Mouse (Mus musculus) CH12.LX (cell line): ENCODE data around the gene Cdca7. TPM values are rescaled to one million over a fixed set of nuclear protein-coding genes. Genes with fewer than 3 reads are reported as not detected.
A peak's percentile ranks its signal among the peaks of the same experiment; 100 is the strongest.

Experiments used
- DNase-seq: peaks from one replicate; pipeline ENCODE4 v3.0.0-alpha.2; 2013; ENCODE audit errors: extremely low read depth
- H3K27ac ChIP-seq: 2 replicates; pipeline ENCODE4 v1.5.1; 2012; ENCODE audit warnings: low read depth, mild to moderate bottlenecking, control low read depth, moderate library complexity; ENCODE audit not compliant: insufficient read depth
- H3K27me3 ChIP-seq: replicated peaks from 2 replicates; pipeline ENCODE3; 2012; ENCODE audit warnings: inconsistent platforms
- H3K36me3 ChIP-seq, 2 experiments: replicated peaks in 1 of 2; 2 replicates each; pipeline versions ENCODE3 to v1.6.1; 2012; ENCODE audit warnings: inconsistent platforms in 1 of 2, low read length in 1 of 2, mild to moderate bottlenecking in 1 of 2, mixed read lengths in 1 of 2, moderate library complexity in 1 of 2; ENCODE audit not compliant: control insufficient read depth in 1 of 2, insufficient read depth in 1 of 2
- H3K4me1 ChIP-seq, 2 experiments: 2 replicates each; pipeline ENCODE4 v1.6.1; 2012; ENCODE audit warnings: inconsistent platforms in 1 of 2, moderate library complexity in 1 of 2; ENCODE audit not compliant: insufficient read depth in 2 of 2, control insufficient read depth in 1 of 2
- H3K4me2 ChIP-seq: 2 replicates; pipeline ENCODE4 v1.6.1; 2012; ENCODE audit warnings: low read depth, mild to moderate bottlenecking, control low read depth; ENCODE audit not compliant: poor library complexity, insufficient read depth, severe bottlenecking
- H3K4me3 ChIP-seq, 3 experiments: fragments of 150-350 bp in 1 of 3; sonication (generic) in 1 of 3; replicated peaks in 1 of 3; 2 replicates each; pipeline versions ENCODE3 to v1.5.1; 2011 to 2012; ENCODE audit warnings: low read depth in 2 of 3, low read length in 2 of 3, mild to moderate bottlenecking in 2 of 3, moderate library complexity in 2 of 3, control low read depth in 1 of 3, improper control_type of control experiment in 1 of 3, inconsistent platforms in 1 of 3, mixed read lengths in 1 of 3; ENCODE audit not compliant: poor library complexity in 1 of 3
- H3K79me2 ChIP-seq: replicated peaks from 2 replicates; pipeline ENCODE4 v1.6.1; 2012; ENCODE audit warnings: mild to moderate bottlenecking, moderate library complexity; ENCODE audit not compliant: control insufficient read depth, poor library complexity, insufficient read depth, severe bottlenecking; ENCODE audit errors: extremely low read depth
- H3K9ac ChIP-seq: 2 replicates; pipeline ENCODE4 v1.6.1; 2012; ENCODE audit warnings: low read depth, mild to moderate bottlenecking, control low read depth, moderate library complexity; ENCODE audit not compliant: insufficient read depth
- H3K9me3 ChIP-seq: replicated peaks from 2 replicates; pipeline ENCODE3; 2012; ENCODE audit warnings: low read length, inconsistent platforms, mixed read lengths
- BHLHE40 ChIP-seq: IDR thresholded peaks from 2 replicates; pipeline ENCODE4 v1.6.1; 2011; ENCODE audit warnings: mild to moderate bottlenecking, low read depth, low read length, improper control_type of control experiment
- CHD1 ChIP-seq: IDR thresholded peaks from 2 replicates; pipeline ENCODE4 v1.6.1; 2012; ENCODE audit warnings: low read depth, low read length, improper control_type of control experiment, inconsistent platforms
- CTCF ChIP-seq, 2 experiments: IDR thresholded peaks in 1 of 2; conservative IDR thresholded peaks in 1 of 2; 2 replicates each; pipeline ENCODE4 v1.5.1; 2011 to 2012; ENCODE audit warnings: low read depth in 2 of 2, low read length in 2 of 2, improper control_type of control experiment in 1 of 2, inconsistent platforms in 1 of 2, mild to moderate bottlenecking in 1 of 2, moderate library complexity in 1 of 2
- E2F4 ChIP-seq: IDR thresholded peaks from 2 replicates; pipeline ENCODE4 v1.6.1; 2011; ENCODE audit warnings: low read depth, low read length, improper control_type of control experiment; ENCODE audit not compliant: insufficient replicate concordance
- ELF1 ChIP-seq: IDR thresholded peaks from 2 replicates; pipeline ENCODE4 v1.6.1; 2014; ENCODE audit warnings: low read depth, mild to moderate bottlenecking, inconsistent platforms, low read length, improper control_type of control experiment
- ETS1 ChIP-seq: conservative IDR thresholded peaks from 2 replicates; pipeline ENCODE4 v1.6.1; 2012; ENCODE audit warnings: low read depth, mild to moderate bottlenecking, inconsistent platforms, low read length, improper control_type of control experiment, moderate library complexity
- JUND ChIP-seq: conservative IDR thresholded peaks from 2 replicates; pipeline ENCODE4 v1.6.1; 2011; ENCODE audit warnings: low read depth, low read length, improper control_type of control experiment
- MAFK ChIP-seq: IDR thresholded peaks from 2 replicates; pipeline ENCODE4 v1.6.1; 2011; ENCODE audit warnings: low read length, improper control_type of control experiment; ENCODE audit not compliant: insufficient replicate concordance
- MAX ChIP-seq: IDR thresholded peaks from 2 replicates; pipeline ENCODE4 v1.6.1; 2011; ENCODE audit warnings: low read length, improper control_type of control experiment
- MXI1 ChIP-seq: IDR thresholded peaks from 2 replicates; pipeline ENCODE4 v1.6.1; 2011; ENCODE audit warnings: mild to moderate bottlenecking, low read depth, low read length, improper control_type of control experiment
- NELFE ChIP-seq: IDR thresholded peaks from 2 replicates; pipeline ENCODE4 v1.6.1; 2011; ENCODE audit warnings: low read depth, low read length, improper control_type of control experiment
- PAX5 ChIP-seq: IDR thresholded peaks from 2 replicates; pipeline ENCODE4 v1.6.1; 2012; ENCODE audit warnings: low read length, inconsistent platforms, mixed read lengths
- POLR2A ChIP-seq: IDR thresholded peaks from 2 replicates; pipeline ENCODE4 v1.6.1; 2011; ENCODE audit warnings: low read depth, mild to moderate bottlenecking, improper control_type of control experiment, low read length
- POLR2AphosphoS2 ChIP-seq: IDR thresholded peaks from 2 replicates; pipeline ENCODE4 v1.6.1; 2011; ENCODE audit warnings: low read depth, low read length, improper control_type of control experiment
- RCOR1 ChIP-seq: conservative IDR thresholded peaks from 2 replicates; pipeline ENCODE4 v1.6.1; 2012; ENCODE audit warnings: low read depth, mild to moderate bottlenecking, inconsistent platforms, low read length, improper control_type of control experiment
- SIN3A ChIP-seq: IDR thresholded peaks from 2 replicates; pipeline ENCODE4 v1.6.1; 2012; ENCODE audit warnings: low read length, improper control_type of control experiment, inconsistent platforms
- SMC3 ChIP-seq: IDR thresholded peaks from 2 replicates; pipeline ENCODE4 v1.6.1; 2011; ENCODE audit warnings: low read depth, low read length, improper control_type of control experiment
- UBTF ChIP-seq: IDR thresholded peaks from 2 replicates; pipeline ENCODE4 v1.6.1; 2012; ENCODE audit warnings: low read depth, mild to moderate bottlenecking, inconsistent platforms, low read length, improper control_type of control experiment, moderate library complexity
- USF1 ChIP-seq: IDR thresholded peaks from 2 replicates; pipeline ENCODE4 v1.6.1; 2014; ENCODE audit warnings: low read depth, mild to moderate bottlenecking, inconsistent platforms, low read length, improper control_type of control experiment
- USF2 ChIP-seq: conservative IDR thresholded peaks from 2 replicates; pipeline ENCODE4 v1.6.1; 2011; ENCODE audit warnings: low read depth, low read length, improper control_type of control experiment
- ZKSCAN1 ChIP-seq: IDR thresholded peaks from 2 replicates; pipeline ENCODE4 v1.6.1; 2012; ENCODE audit warnings: low read depth, inconsistent platforms, low read length, improper control_type of control experiment, borderline replicate concordance
- ZMIZ1 ChIP-seq: IDR thresholded peaks from 2 replicates; pipeline ENCODE4 v1.6.1; 2012; ENCODE audit warnings: low read depth, mild to moderate bottlenecking, inconsistent platforms, low read length, improper control_type of control experiment
- ZNF384 ChIP-seq: IDR thresholded peaks from 2 replicates; pipeline ENCODE4 v1.6.1; 2012; ENCODE audit warnings: low read depth, low read length, improper control_type of control experiment, inconsistent platforms
- dilution Hi-C: fragments of 300-500 bp; cut with MboI; formaldehyde crosslinking; loops from 2 replicates; pipeline ENCODE4 v1.14.3; 2020; ENCODE audit warnings: low sequenced_read_pairs; ENCODE audit not compliant: extremely low pct_unique_long_range_greater_than_20kb, extremely low pct_ligation_motif_present
- in situ Hi-C: fragments of 300-500 bp; cut with MboI; formaldehyde crosslinking; loops from 3 replicates; pipeline ENCODE4 v1.14.3; 2019; ENCODE audit warnings: low sequenced_read_pairs, low pct_ligation_motif_present, low pct_unique_long_range_greater_than_20kb, mixed read lengths
- polyA plus RNA-seq: library from polyadenylated mRNA; unstranded; fragments of >175 nt; gene quantifications from 2 replicates; pipeline ENCODE4 v1.2.1, GENCODE M21; 2012; ENCODE audit warnings: low read depth; ENCODE audit not compliant: insufficient read length
- total RNA-seq, 2 experiments: library from RNA; depleted of rRNA; stranded (reverse); fragments of 300-350 nt in 1 of 2; fragments of >200 nt in 1 of 2; gene quantifications; 2 replicates each; pipeline ENCODE4 v1.2.3; 2012 to 2014

Cdca7 gene
- total and polyA plus RNA-seq, 3 experiments: 83.5 to 202 (median 114) TPM

GRCm38 (mm10) chr2:72446106-72446505 lies 29.9 kb upstream of the Cdca7 start:
- peaks cover 0 to 16% of the 10 kb centered on the region in 2 experiments; a peak in 3 of 4 replicates for H3K4me1 ChIP-seq
- no peak for DNase-seq
- no peaks in the 10 kb centered on the region for H3K79me2 ChIP-seq
- no peak for TF ChIP-seq UBTF
- no peak for TF ChIP-seq ZNF384
- TF ChIP-seq NELFE: no peak
- no peak for TF ChIP-seq MAFK
- no peak for TF ChIP-seq CTCF (conservative IDR thresholded peaks at IDR 0.05 in 1 of 2, IDR thresholded peaks at IDR 0.05 in 1 of 2; ENCODE audit: low read depth in 2 of 2, low read length in 2 of 2)
- no peak for TF ChIP-seq MXI1
- TF ChIP-seq ETS1: no peak
- TF ChIP-seq BHLHE40: no peak
- no peak for TF ChIP-seq RCOR1
- TF ChIP-seq JUND: no peak
- TF ChIP-seq ZMIZ1: no peak
- TF ChIP-seq ELF1: no peak
- no peak for TF ChIP-seq CHD1
- no peak for TF ChIP-seq ZKSCAN1
- TF ChIP-seq E2F4: no peak
- TF ChIP-seq POLR2AphosphoS2: no peak
- no peak for TF ChIP-seq POLR2A
- no peak overlapping the region for H3K4me2 ChIP-seq
- H3K36me3 ChIP-seq: peaks cover 3 to 6% of the 10 kb centered on the region in 2 experiments
- no peak overlapping the region for H3K9ac ChIP-seq
- no peaks in the 10 kb centered on the region for H3K27me3 ChIP-seq
- dilution Hi-C loops: no loop called here
- H3K4me3 ChIP-seq: no peak overlapping the region
- in situ Hi-C loops: no loop called here
- H3K9me3 ChIP-seq: no peaks in the 10 kb centered on the region
- H3K27ac ChIP-seq: no peak overlapping the region

- dilution Hi-C loops: no loop called here
- Histone ChIP-seq H3K27me3 (no peaks in the 10 kb centered on the region), H3K27ac (no peak overlapping the region)
These were observed 29.3 kb upstream of the Cdca7 start for GRCm38 (mm10) chr2:72446615-72447014.

More at GRCm38 (mm10) chr2:72446615-72447014, 29.3 kb upstream of the Cdca7 start:
- in situ Hi-C loops: no loop called here
- H3K9ac ChIP-seq: no peak overlapping the region
- no peaks in the 10 kb centered on the region for H3K9me3 ChIP-seq
- DNase-seq: peak; percentile 52
- H3K4me3 ChIP-seq: no peak overlapping the region
- no peak overlapping the region for H3K4me2 ChIP-seq
- 0 out of 2 replicates have a peak, but pooled peaks have one; percentile 12 for TF ChIP-seq ETS1
- TF ChIP-seq BHLHE40: peak; percentile 73
- TF ChIP-seq RCOR1: no peak
- TF ChIP-seq MAX: no peak
- peak; percentile 58 for TF ChIP-seq USF1
- no peak for TF ChIP-seq MXI1
- TF ChIP-seq E2F4: no peak
- TF ChIP-seq PAX5: no peak
- peak; percentile 73 for TF ChIP-seq USF2
- no peak for TF ChIP-seq SMC3
- no peak for TF ChIP-seq SIN3A
- H3K36me3 ChIP-seq: peaks cover under 1 to 2% of the 10 kb centered on the region in 2 experiments
- peaks cover 0 to 16% of the 10 kb centered on the region in 2 experiments; a peak in 3 of 4 replicates for H3K4me1 ChIP-seq
- H3K79me2 ChIP-seq: no peaks in the 10 kb centered on the region
